Mouse (Mus musculus) cerebellum, adult 9-11 months (tissue): ENCODE results near the gene Rsrc2.

Experiments
- DNase-seq: peaks from one replicate; pipeline ENCODE4 v3.0.0; 2022

Gene Rsrc2

GRCm38 (mm10) chr5:123694468-123694867 is 54.7 kb downstream of the Rsrc2 start:
- DNase-seq = no peak

GRCm38 (mm10) chr5:123684221-123685144 is 64.7 kb downstream of the Rsrc2 start, which contains the start of gene Clip1:
Clip1 (minus strand) TSS chr5:123684618.
- peak; percentile 77 for DNase-seq

GRCm38 (mm10) chr5:123683377-123684220 is 65.6 kb downstream of the Rsrc2 start:
- peak; percentile 80 for DNase-seq

GRCm38 (mm10) chr5:123683043-123683376 is 66.2 kb downstream of the Rsrc2 start:
- DNase-seq = peak; percentile 82

GRCm38 (mm10) chr5:123682372-123682771 is 66.8 kb downstream of the Rsrc2 start:
- peak; percentile 24 for DNase-seq

GRCm38 (mm10) chr5:123679546-123680263 is 69.5 kb downstream of the Rsrc2 start:
- DNase-seq = peak; percentile 83

GRCm38 (mm10) chr5:123679106-123679505 is 70.1 kb downstream of the Rsrc2 start:
- DNase-seq = peak; percentile 43
